Mouse (Mus musculus) MEL (cell line): ENCODE results near the gene Rbfox2.

Experiments used
- BHLHE40 ChIP-seq: IDR thresholded peaks from 2 replicates; pipeline ENCODE4 v1.6.1; 2012; ENCODE audit warnings: low read depth, mild to moderate bottlenecking, inconsistent platforms, low read length, improper control_type of control experiment, borderline replicate concordance
- CTCF ChIP-seq, 3 experiments: IDR thresholded peaks in 2 of 3; conservative IDR thresholded peaks in 1 of 3; 2 replicates each; pipeline ENCODE4 v1.5.1; 2011 to 2012; ENCODE audit warnings: low read length in 3 of 3, low read depth in 2 of 3, mild to moderate bottlenecking in 2 of 3, improper control_type of control experiment in 1 of 3, inconsistent platforms in 1 of 3, mixed read lengths in 1 of 3, moderate library complexity in 1 of 3; ENCODE audit not compliant: control insufficient read depth in 1 of 3, insufficient read depth in 1 of 3, poor library complexity in 1 of 3, severe bottlenecking in 1 of 3
- EP300 ChIP-seq, 2 experiments: IDR thresholded peaks; 2 replicates each; pipeline ENCODE4 v1.6.1; 2011; ENCODE audit warnings: improper control_type of control experiment in 2 of 2, low read length in 2 of 2, low read depth in 1 of 2, mild to moderate bottlenecking in 1 of 2
- ETS1 ChIP-seq: IDR thresholded peaks from 2 replicates; pipeline ENCODE4 v1.6.1; 2012; ENCODE audit warnings: low read depth, mild to moderate bottlenecking, inconsistent platforms, low read length, improper control_type of control experiment, moderate library complexity
- MAX ChIP-seq: IDR thresholded peaks from 2 replicates; pipeline ENCODE4 v1.6.1; 2011; ENCODE audit warnings: low read length, improper control_type of control experiment
- MAZ ChIP-seq: IDR thresholded peaks from 2 replicates; pipeline ENCODE4 v1.6.1; 2012; ENCODE audit warnings: low read depth, mild to moderate bottlenecking, inconsistent platforms, low read length, improper control_type of control experiment
- MYB ChIP-seq: IDR thresholded peaks from 2 replicates; pipeline ENCODE4 v1.6.1; 2011; ENCODE audit warnings: mild to moderate bottlenecking, low read depth, low read length, improper control_type of control experiment
- POLR2A ChIP-seq, 2 experiments: IDR thresholded peaks; 2 replicates each; pipeline ENCODE4 v1.6.1; 2011 to 2012; ENCODE audit warnings: low read length in 2 of 2, mild to moderate bottlenecking in 2 of 2, control low read depth in 1 of 2, improper control_type of control experiment in 1 of 2, low read depth in 1 of 2, moderate library complexity in 1 of 2; ENCODE audit not compliant: control insufficient read depth in 1 of 2, insufficient read depth in 1 of 2, poor library complexity in 1 of 2
- POLR2AphosphoS2 ChIP-seq: IDR thresholded peaks from 2 replicates; pipeline ENCODE4 v1.6.1; 2011; ENCODE audit warnings: low read length, improper control_type of control experiment
- TCF12 ChIP-seq: IDR thresholded peaks from 2 replicates; pipeline ENCODE4 v1.6.1; 2014; ENCODE audit warnings: low read depth, mild to moderate bottlenecking, inconsistent platforms, low read length, improper control_type of control experiment, moderate library complexity
- USF1 ChIP-seq: IDR thresholded peaks from 2 replicates; pipeline ENCODE4 v1.6.1; 2014; ENCODE audit warnings: low read depth, mild to moderate bottlenecking, inconsistent platforms, low read length, improper control_type of control experiment, moderate library complexity
- ZC3H11A ChIP-seq: IDR thresholded peaks from 2 replicates; pipeline ENCODE4 v1.6.1; 2012; ENCODE audit warnings: low read depth, mild to moderate bottlenecking, inconsistent platforms, low read length, improper control_type of control experiment

DNA sequence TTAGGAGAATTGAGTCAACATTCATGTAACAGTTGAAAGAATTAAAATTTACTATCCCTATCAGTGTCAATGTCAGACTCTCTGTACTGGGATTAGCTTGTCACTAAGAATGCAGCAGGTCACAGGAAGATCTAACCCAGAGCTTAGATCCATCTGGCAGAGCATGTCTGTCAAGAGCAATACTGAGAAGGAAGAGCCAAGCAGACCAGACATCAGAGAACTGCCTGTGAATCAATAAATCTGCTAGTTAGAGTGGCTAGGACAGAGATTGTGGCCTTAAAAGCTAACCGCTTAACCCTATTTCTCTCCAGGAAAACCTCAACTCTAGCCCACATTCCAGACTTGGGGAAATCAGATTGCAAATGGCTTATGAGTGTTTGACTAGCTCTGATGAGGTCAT lies 220.3 kb downstream of the Rbfox2 start:
- TF ChIP-seq ETS1 (no peak), EP300 (IDR thresholded peaks at IDR 0.05; ENCODE audit: low read depth in 1 of 2, low read length in 2 of 2) (no peak), POLR2AphosphoS2 (no peak), MAX (no peak), CTCF (IDR thresholded peaks at IDR 0.05 in 2 of 3, conservative IDR thresholded peaks at IDR 0.05 in 1 of 3; ENCODE audit: control insufficient read depth in 1 of 3, insufficient read depth in 1 of 3, low read depth in 2 of 3, low read length in 3 of 3, poor library complexity in 1 of 3, severe bottlenecking in 1 of 3) (no peak), POLR2A (IDR thresholded peaks at IDR 0.05; ENCODE audit: control insufficient read depth in 1 of 2, insufficient read depth in 1 of 2, low read depth in 1 of 2, low read length in 2 of 2, poor library complexity in 1 of 2) (no peak), MAZ (no peak), MYB (no peak), ZC3H11A (no peak), USF1 (no peak), BHLHE40 (no peak), TCF12 (no peak)
